Mouse (Mus musculus) B cell, adult 2 months (primary cell): ENCODE results near the gene AU015836.
"Not testable (repeated sequence)": the region's sequence is repeated elsewhere in the genome, so short reads cannot be mapped to it uniquely, and the experiment has no call there.

Source experiments
- DNase-seq, 2 experiments: peaks; one replicate each; pipeline ENCODE4 v3.0.0; 2022

Gene AU015836

DNA sequence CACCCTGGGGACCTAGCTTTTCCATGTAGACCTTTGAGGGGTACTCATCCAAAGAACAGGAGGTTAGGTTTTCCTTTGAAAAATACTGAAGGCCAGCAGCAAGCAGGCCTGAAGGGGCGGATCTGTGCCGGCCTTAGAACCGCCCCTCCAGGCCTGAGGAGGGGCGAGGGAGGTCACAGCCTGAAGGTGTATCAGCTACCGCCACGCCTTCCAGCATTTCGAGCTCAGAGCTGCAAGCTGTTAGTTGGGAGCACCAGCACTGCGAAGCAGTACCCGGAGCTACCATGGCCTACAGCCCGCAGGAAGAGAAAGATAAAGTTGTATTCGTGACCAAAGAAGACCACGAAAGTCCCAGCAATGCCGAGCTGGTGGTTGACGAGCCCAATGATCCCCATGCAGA is at the start of gene AU015836:
AU015836 (plus strand) TSS at position 216 of the 400 bp plus-strand sequence.
- no peak for DNase-seq

DNA sequence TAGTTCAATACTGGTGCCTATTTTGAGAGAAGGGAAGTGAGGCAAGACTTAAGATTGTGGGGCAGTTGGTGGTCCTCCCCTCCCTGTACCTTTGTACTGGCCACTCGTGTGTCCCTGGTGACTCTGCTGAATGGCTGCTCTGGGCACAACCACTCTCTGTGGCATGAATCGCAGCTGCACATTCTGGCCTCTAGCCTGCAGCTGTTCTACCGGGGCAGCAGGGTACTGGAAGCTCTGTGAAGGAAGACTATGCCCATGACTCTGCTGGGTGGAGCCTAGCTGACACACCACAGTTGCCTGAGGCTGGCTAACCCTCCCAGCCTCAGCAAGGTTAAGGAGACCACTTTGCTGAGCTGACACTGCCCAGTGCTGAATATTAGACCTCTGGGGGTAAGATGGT is 49.4 kb upstream of the AU015836 start:
- no peak for DNase-seq

DNA sequence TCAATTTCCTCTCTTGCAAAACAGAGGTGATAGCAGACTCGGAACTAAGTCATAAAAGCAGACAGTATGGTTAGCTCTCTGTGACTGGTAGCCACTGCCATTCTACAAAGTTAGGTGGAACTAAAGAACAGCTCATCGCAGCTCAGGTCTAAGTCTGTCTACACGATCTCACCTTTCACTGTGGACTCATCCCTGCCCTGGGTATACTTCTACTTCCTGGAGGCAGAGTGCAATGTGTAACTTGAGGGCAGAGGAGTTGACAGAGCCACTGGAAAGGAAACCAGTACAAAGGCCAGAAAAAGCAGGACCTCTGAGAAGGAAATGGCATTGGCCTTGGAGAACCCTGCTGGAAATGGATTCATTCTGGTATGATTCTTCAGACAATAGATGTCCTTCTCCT is 40.1 kb upstream of the AU015836 start:
- no peak for DNase-seq

DNA sequence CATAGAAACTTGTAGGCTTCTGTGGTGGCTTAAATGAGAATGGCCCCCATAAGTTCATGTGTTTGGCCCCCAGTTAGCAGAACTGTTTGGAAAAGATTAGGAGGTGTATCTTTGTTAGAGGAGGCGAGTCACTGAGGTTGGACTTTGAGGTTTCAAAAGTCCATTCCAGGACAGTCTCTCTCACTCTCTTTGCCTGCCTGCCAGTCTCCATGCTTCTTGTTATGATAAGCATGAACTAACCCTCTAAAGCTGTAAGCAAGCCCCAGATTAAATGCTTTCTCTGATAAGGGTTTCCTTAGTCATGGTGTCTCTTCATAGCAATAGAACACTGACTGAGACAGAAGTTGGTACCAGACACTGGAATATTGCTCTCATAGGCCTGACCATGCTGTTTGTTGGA is 39.7 kb upstream of the AU015836 start:
- DNase-seq = no peak

DNA sequence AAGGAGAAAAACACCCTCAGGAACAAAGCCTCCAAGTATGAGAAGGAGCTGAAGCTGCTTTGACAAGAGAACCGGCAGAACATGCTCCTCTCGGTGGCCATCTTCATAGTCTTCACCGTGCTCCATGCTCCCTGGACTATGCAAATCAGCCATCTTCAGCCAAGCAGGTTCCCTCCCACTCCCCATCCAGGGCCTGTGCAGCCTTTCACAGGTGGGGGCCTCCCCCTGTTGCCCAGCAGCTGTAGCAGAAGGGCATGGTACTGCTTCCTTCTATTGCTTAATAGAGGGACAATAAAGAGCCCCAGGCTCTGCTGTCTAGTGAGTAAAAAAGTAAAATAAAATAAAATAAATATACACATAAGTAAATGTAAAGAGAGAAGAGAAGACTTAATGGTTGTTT is 36.8 kb upstream of the AU015836 start:
- no peak for DNase-seq

DNA sequence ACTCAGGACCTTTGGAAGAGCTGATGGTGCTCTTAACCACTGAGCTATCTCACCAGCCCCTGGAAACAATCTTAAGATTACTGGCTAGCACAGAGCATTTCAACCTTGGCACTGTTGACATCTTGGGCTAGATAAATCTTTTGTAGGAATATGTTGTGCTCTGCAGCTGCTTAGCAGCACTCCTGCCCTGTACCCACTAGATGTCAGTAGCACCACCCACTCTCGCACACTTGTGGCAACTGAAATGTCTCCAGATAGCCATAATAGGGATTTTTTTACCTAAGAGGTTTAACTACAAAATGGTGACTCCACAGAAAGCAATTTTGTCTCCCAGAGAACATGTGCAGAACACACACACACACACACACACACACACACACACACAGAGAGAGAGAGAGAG is 11.7 kb upstream of the AU015836 start:
- peak; percentile 4 to 12 for DNase-seq

DNA sequence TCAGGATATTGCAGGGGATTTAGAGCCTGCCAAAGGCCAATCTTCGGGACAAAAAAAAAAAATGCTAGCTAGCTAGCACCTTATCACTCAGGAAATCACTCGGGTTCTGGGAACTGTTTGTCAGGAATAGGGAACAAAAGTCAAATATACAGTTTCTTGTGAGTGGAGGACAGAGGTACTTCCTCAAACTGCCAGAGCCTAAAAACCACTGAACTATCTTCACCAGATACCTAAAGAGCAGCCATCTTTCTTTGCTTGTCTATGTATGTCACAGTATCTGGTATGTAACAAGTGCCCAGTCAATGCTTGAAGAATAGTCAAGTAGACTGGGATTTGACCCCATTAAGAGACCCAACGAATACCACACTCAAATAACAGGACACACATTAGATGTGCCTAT is 10.0 kb upstream of the AU015836 start:
- no peak for DNase-seq

DNA sequence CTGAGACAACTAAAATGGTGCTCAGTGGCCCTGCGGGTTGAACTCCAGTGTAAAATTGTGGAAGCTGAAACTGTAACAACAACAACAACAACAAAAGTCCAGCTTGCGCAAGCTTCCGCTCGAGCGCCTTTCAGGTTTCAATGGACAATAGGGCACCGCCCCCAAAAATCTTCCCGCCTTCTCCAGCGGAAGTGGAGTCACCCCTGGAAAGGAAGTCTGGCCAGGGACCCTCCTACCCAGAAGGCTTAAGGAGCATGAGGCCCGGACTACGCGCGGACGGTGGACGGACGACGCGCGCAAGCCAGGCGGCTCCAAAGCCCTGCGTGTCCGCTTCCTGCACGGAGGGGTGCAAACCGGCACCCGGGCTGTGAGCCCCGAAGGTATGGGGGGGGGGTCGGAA is 11.9 kb downstream of the AU015836 start:
- DNase-seq = no peak

DNA sequence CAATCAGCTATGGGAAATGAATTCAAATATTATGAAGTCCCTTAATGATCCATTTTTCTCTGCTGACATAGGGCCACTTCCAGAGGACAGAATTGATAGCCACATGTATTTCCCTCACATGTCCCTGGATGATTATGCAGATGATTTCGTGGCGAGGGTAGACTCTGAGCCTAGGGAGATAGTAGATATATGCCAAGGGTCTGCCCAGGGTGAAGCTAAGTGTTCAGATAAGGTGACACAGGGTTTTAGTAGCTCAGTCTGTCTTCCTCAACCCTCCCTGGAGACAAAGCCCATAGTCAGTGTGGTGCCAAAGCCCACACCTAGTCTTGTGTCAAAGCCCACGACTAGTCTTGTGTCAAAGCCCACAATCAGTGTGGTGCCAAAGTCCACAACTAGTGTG is 13.7 kb downstream of the AU015836 start:
- no peak for DNase-seq

DNA sequence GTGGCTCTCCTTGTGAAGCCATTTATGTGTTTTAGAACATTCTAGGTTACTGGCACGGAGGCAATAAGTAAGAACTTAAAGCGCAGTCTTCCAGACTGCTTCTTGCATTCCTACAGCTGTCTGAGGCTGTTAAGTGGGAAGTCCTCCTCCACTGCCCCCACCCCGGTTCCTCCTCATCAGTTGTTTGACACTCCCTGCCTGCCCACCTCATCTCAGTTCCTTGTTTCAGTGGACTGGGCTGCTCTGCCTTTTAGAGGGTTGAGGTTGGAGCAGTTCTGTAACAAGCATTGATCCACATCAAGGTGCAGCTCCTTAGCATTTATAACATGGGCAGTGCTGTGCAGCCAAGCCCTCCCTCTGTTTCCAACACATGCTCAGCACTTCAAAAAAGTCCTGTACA is 16.6 kb downstream of the AU015836 start:
- not testable (repeated sequence) for DNase-seq

DNA sequence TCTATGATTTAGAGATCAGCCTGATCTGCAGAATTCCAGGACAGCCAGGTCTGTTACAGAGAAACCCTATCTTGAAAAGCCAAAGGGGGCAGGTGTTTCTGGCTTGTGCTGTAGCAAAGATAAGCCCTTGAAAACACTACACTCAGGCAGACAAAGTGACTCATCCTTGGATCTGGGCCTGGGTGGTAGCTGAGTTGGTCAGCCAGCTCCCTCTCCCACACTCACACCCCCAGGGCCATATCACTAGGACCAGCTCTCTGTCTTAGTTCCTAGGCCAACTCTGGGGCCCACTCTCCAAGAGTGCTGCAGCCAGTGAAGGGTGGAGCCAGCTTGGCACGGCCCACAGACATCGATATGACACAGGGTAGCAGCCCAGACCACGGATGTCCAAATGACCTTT is 38.5 kb downstream of the AU015836 start:
- no peak for DNase-seq

DNA sequence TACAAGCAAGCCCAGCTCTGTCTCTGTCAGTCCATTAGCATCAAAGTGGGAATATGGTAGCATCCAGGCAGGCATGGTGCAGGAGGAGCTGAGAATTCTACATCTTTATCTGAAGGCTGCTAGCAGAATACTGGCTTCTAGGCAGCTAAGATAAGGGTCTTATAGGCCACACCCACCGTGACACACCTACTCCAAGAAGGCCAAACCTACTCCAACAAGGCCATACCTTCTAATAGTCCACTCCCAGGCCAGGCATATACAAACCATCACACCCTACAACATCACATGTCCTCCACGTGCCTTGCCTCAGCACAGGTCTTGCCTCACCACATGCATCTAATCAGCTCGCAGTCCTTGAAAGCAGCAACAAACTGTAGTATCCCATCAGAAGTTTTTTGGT is 41.0 kb downstream of the AU015836 start:
- no peak for DNase-seq

DNA sequence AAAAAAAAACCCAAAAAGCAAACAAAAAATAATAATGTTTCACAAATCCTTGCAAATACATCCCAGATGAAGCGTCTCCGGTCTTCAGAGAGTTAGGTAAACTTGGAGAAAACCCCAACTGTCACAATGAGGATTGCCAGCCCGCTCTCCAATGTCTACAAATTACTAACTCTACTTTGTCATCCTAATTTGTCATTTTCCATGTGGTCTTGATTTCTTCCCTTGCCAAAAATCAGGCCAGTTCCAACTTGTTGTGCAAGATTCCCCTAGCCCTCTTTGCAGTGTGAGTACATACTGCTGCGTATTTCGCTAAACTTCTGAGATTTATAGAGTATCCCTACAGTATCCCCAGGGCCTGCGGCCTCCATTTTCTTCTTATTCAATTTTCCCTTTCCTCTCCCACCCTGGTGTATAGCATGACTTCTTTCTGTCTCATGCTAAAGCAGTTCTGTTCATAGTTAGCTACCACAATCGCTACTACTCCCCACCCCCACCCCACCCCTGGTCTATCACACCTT is 43.3 kb downstream of the AU015836 start:
- DNase-seq = no peak

DNA sequence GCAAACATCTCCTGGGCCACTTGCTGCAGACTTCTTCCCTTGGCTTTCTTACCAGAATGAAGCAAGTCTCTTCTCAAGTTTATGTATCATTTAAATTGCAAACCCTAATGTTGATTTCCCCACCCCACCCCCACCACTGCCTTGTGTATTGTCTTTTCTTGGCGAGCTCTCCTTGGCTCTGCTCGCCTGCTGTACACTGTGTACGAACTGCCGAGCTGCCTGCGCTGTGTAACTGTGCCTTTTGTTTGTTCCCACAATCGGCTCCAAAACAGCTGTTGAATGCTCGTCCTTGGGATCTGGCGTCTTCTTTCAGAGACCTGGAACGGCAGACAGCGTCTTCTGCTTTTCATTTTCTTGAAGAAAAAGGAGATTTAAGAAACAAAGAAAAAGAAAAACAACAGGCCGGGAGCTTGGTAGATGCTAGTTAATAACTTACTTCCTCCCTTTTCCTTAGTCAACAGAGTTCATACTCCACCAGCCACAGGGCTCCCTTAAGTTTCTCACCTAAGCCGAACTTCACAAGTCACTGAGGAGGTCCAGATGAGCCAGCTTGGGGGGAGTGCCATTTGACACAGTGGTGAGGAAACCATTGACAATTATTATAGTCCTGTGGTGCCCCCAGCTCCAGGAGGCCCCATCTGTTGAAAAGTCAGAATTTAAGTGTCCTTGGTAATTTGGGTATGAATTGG is 44.2 kb downstream of the AU015836 start:
- DNase-seq = no peak

DNA sequence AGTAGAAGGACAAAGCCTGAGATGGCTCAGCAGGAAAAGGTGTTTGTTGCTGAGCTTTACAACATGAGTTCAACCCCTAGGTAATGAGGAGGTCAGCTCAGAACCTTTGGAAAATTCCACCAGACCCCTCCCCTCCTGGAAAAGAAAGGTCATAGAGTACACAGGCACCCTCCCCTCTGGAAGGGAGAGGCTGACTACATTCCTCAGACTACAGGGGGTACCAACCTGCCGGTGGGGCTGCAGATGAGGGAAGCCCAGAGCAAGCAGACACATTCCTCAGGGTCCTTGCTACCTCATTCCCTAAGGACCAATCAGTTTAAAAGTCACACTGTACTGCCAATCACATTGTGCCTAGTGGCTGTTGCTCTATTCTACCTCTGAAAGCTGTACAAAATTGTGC is 48.4 kb downstream of the AU015836 start:
- DNase-seq = no peak

DNA sequence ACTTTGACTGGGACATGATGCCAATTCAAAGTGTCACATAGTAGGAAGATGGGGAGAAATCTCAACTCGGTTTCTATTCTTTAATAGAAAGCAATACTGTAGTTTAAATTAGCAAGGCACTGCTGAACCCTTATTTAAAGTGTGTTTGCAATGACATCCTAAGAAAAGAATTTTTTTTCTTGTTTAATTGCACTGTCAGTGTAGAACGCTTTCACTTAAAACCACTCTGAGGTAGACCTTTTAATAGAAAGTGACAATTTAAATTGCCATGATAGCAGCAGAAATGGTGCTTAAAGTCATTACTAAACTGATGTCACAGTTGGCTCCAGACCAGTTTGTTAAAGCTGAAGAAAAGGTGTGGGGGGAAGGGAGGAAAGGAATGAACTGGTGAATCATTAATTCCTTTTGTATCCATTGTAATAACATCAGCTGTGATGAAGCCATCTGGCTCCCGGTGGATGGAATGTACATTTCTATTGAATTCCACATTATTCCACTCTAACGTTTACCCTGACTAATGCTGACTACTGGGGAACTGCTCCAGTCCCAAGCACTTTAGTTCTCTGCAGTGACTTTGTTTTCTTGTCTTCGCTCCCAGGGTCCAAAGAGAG is 53.9 kb downstream of the AU015836 start:
- no peak for DNase-seq
